Mouse (Mus musculus) cerebellum, adult 2 months (tissue): ENCODE measurements at regions not wholly inside any gene's neighbourhood (a gene's known extent, or its start where the extent isn't known, plus 50 kb on each side); places are given as distances from the start of the nearest gene placed in this dataset.

Experiments used
- CTCF ChIP-seq: fragments of 200-500 bp; IDR thresholded peaks from 2 replicates; pipeline ENCODE4 v1.5.1; 2011; ENCODE audit warnings: low read depth, mild to moderate bottlenecking, control low read depth, low read length, moderate library complexity, borderline replicate concordance; ENCODE audit not compliant: insufficient read depth
- POLR2A ChIP-seq: fragments of 200-500 bp; IDR thresholded peaks from 2 replicates; pipeline ENCODE4 v1.6.1; 2011; ENCODE audit warnings: low read length, control low read depth, borderline replicate concordance; ENCODE audit not compliant: insufficient read depth

GRCm38 (mm10) chr12:97130276-97130675, 1129.0 kb downstream of the Galc start:
- no peak for TF ChIP-seq CTCF
- no peak for TF ChIP-seq POLR2A
